Mouse (Mus musculus) kidney, adult 11 months (tissue): Measurements from ENCODE around the gene Dtd1.

Experiments used
- DNase-seq: peaks from one replicate; pipeline ENCODE4 v3.0.0; 2022

Gene Dtd1

GRCm38 (mm10) chr2:144771841-144772240 is 172.1 kb downstream of the Dtd1 start:
- no peak for DNase-seq

GRCm38 (mm10) chr2:144774636-144775160 is 175.0 kb downstream of the Dtd1 start:
- DNase-seq, result no peak

GRCm38 (mm10) chr2:144775626-144776025 is 175.9 kb downstream of the Dtd1 start:
- DNase-seq, result no peak

- DNase-seq, result no peak
These were observed 179.6 kb downstream of the Dtd1 start for GRCm38 (mm10) chr2:144779263-144779662.

- DNase-seq, result peak; percentile 34
These were observed 181.0 kb downstream of the Dtd1 start for GRCm38 (mm10) chr2:144780731-144781130.

- DNase-seq, result peak; percentile 14
These were observed 182.2 kb downstream of the Dtd1 start for GRCm38 (mm10) chr2:144781871-144782270.

GRCm38 (mm10) chr2:144782481-144782880 is 182.8 kb downstream of the Dtd1 start:
- DNase-seq, result peak; percentile 32

GRCm38 (mm10) chr2:144783190-144783589 is 183.5 kb downstream of the Dtd1 start:
- DNase-seq, result no peak

- DNase-seq, result no peak
These were observed 184.1 kb downstream of the Dtd1 start for GRCm38 (mm10) chr2:144783831-144784230.

- no peak for DNase-seq
These were observed 192.1 kb downstream of the Dtd1 start for GRCm38 (mm10) chr2:144791671-144792294.

GRCm38 (mm10) chr2:144797515-144797914 is 197.8 kb downstream of the Dtd1 start:
- peak; percentile 35 for DNase-seq

- no peak for DNase-seq
These were observed 208.4 kb downstream of the Dtd1 start for GRCm38 (mm10) chr2:144807766-144808754.
